Mouse (Mus musculus) lung, adult 2 months (tissue): ENCODE measurements around the gene Cacna1e. TPM values are rescaled to one million over a fixed set of nuclear protein-coding genes. Genes with fewer than 3 reads are reported as not detected.

Source experiments
- DNase-seq: peaks from one replicate; pipeline ENCODE4 v3.0.0; 2022
- H3K4me1 ChIP-seq: fragments of 200-500 bp; 2 replicates; pipeline ENCODE4 v1.6.1; 2011; ENCODE audit warnings: low read length; ENCODE audit not compliant: control insufficient read depth, insufficient read depth
- H3K4me3 ChIP-seq: fragments of 200-500 bp; replicated peaks from 2 replicates; pipeline ENCODE3; 2011; ENCODE audit warnings: low read depth, mild to moderate bottlenecking, control low read depth, low read length; ENCODE audit errors: extremely low read depth
- CTCF ChIP-seq: fragments of 200-500 bp; IDR thresholded peaks from 2 replicates; pipeline ENCODE4 v1.5.1; 2011; ENCODE audit warnings: mild to moderate bottlenecking, low read length, control low read depth; ENCODE audit not compliant: insufficient read depth
- POLR2A ChIP-seq: fragments of 200-500 bp; IDR thresholded peaks from 2 replicates; pipeline ENCODE4 v1.6.1; 2011; ENCODE audit warnings: low read depth, mild to moderate bottlenecking, control low read depth, low read length, borderline replicate concordance; ENCODE audit errors: extremely low read depth
- WGBS: fragments of 180-500 bp; shearing (Covaris S2); methylation state at CpG from one replicate; pipeline ENCODE4 v1.1.7; 2018; 5-methylcytosine and 5-hydroxymethylcytosine counted together
- polyA plus RNA-seq: library from polyadenylated mRNA; depleted of rRNA; stranded (reverse); fragments of >200 nt; gene quantifications from 2 replicates; pipeline ENCODE4 v1.2.3, GENCODE M21; 2012

Cacna1e gene
- polyA plus RNA-seq, 1 experiment = 0.41 TPM

DNA sequence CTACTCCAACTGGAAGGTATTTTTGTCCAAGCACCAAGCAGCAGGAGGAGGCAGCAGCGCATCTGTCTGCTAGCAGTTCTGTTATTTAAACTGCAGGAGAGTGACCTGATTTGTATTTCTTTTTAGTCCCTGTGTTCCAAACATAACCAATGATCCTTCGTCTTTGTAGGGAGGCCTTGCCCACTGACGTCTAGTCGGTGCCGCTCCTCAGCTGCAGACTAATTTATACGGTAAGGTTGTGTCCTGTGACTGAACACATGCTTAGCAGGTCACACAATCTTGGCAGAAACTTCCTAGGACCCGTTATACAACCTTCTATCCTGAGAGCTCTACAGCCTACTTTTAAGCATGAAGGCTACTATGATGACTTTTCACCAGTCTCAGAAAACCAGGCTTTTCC is 424.2 kb downstream of the Cacna1e start:
- DNase-seq = no peak
- WGBS = 84% methylated on average over 7 of the region's 7 CpGs
- no peak for TF ChIP-seq CTCF
- no peak for TF ChIP-seq POLR2A
- Histone ChIP-seq H3K4me1 (no peaks in the 10 kb centered on the region), H3K4me3 (no peak overlapping the region)

DNA sequence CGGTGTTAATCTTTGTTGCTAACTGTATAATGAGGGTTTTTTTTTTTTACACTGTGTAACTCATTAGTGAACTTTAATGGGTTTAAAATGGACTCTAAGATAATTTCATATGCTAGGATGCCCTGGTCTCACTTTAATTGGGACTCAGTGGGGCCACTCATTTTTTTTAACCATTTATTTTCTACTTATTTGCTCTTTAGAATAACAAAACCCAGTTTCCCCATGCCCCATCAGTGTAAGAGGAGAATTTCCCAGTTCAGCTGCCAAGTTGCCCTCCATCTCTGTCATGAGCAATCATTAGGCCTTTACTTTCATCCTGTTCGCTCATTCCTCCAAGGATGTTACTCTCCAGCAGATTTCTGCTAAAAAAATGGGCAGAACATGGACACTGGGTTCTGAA is 425.7 kb downstream of the Cacna1e start:
- DNase-seq = no peak
- H3K4me1 ChIP-seq = no peaks in the 10 kb centered on the region
- WGBS = 74% methylated on average over 2 of the region's 2 CpGs
- H3K4me3 ChIP-seq = no peak overlapping the region
- no peak for TF ChIP-seq POLR2A
- no peak for TF ChIP-seq CTCF

DNA sequence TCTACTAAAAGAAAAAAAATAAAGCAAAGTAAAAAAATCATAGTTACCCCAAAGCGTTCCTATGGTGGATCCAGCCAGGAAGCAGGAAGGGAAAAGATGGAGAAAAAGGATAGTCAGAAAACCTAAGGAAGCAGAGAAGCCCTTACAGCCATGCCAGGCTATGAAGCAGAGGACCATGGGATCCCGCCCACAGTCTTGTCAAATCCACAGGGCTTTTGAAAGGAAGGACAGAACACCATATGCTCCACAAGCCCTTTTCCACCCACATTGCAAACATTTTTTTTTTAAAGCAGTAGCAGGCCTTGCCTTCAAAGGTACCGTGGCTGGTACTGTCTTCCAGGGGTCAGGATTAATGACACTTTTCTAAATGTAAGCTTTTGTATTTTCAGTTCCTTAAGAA is 433.5 kb downstream of the Cacna1e start:
- TF ChIP-seq CTCF (no peak), POLR2A (no peak)
- no peak for DNase-seq
- Histone ChIP-seq H3K4me3 (no peak overlapping the region), H3K4me1 (no peaks in the 10 kb centered on the region)
- 74% methylated on average over 3 of the region's 3 CpGs for WGBS

- WGBS = 58% methylated on average over 3 of the region's 3 CpGs
- H3K4me1 ChIP-seq = no peaks in the 10 kb centered on the region
- TF ChIP-seq CTCF = no peak
- TF ChIP-seq POLR2A = no peak
- no peak for DNase-seq
- no peak overlapping the region for H3K4me3 ChIP-seq
Observed at GRCm38 (mm10) chr1:154446456-154446855, 437.8 kb downstream of the Cacna1e start.

GRCm38 (mm10) chr1:154433520-154433919 is 450.8 kb downstream of the Cacna1e start:
- WGBS = 58% methylated on average over 1 of the region's 1 CpGs
- H3K4me1 ChIP-seq = no peaks in the 10 kb centered on the region
- no peak for DNase-seq
- TF ChIP-seq CTCF (no peak), POLR2A (no peak)
- H3K4me3 ChIP-seq = no peak overlapping the region

DNA sequence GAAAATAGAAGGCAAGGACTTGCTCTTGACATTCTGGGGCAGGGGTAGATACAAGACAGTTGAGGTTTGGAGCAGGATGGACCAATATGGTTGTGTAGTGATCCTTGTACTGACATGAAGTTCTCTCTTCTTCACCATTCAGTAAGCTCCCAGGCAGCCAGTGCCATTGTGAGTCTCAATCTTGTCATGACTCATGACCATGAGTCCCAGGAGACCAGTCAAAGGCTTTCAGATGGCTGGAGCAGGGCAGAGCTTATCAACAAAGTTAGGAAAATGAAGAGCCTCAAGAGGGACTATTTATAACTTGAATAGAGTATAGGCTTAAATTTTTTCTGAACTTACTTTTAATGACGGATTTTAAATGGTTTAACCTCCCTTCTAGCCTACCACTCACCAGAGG is 451.2 kb downstream of the Cacna1e start:
- Histone ChIP-seq H3K4me1 (no peaks in the 10 kb centered on the region), H3K4me3 (no peak overlapping the region)
- no peak for DNase-seq
- TF ChIP-seq POLR2A = no peak
- no peak for TF ChIP-seq CTCF
- WGBS = 63% methylated on average over 1 of the region's 1 CpGs

- Histone ChIP-seq H3K4me3 (no peak overlapping the region), H3K4me1 (no peaks in the 10 kb centered on the region)
- TF ChIP-seq CTCF (no peak), POLR2A (no peak)
- WGBS = 80% methylated on average over 7 of the region's 7 CpGs
- DNase-seq = no peak
Observed at GRCm38 (mm10) chr1:154428276-154428675, 456.0 kb downstream of the Cacna1e start.

DNA sequence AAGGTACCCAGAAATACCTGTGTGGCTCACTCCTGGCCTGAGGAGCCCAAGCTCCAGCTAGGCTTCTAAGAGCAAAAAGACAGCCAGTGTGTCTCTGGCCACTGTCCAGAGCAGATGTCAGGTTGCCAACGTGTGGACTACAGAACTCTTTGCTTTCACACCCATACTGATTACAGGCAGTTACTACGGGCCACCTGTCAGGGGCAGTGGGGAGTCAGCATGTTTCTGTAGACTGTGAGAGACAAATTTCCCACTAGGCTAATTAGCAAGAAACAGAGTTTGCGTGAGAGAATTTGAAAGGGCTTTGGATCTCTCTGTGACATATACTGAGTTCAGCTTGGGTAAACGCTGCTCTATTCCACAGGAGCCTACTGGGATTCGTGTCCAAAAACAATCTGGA is 466.0 kb downstream of the Cacna1e start:
- no peak for DNase-seq
- no peak overlapping the region for H3K4me3 ChIP-seq
- WGBS = 59% methylated on average over 5 of the region's 5 CpGs
- TF ChIP-seq POLR2A (no peak), CTCF (no peak)
- H3K4me1 ChIP-seq = no peaks in the 10 kb centered on the region

- H3K4me3 ChIP-seq = no peak overlapping the region
- no peak for TF ChIP-seq POLR2A
- no peak for TF ChIP-seq CTCF
- no peak for DNase-seq
- no peaks in the 10 kb centered on the region for H3K4me1 ChIP-seq
- WGBS = 56% methylated on average over 20 of the region's 20 CpGs
Observed at GRCm38 (mm10) chr1:154416384-154417155, 467.7 kb downstream of the Cacna1e start.

DNA sequence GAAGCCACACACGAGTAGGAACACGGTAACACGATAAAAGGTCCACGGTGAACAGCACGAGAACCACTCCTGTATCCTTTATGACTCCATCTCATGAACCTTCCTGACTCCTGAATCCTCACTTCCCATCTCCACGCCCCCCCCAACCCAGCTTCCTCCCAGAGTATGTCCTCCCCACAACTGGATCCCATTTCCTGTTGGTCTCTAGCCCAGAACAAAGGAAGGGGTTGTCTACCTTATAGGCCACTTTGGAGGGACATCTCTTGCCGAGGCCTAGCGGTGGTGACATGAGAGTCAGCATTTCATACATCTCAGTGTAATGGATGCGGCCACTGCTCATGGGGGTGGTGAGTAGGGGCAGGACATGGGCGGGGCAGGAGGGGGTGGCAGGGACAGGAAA is 468.5 kb downstream of the Cacna1e start:
- no peaks in the 10 kb centered on the region for H3K4me1 ChIP-seq
- 66% methylated on average over 10 of the region's 10 CpGs for WGBS
- TF ChIP-seq CTCF = no peak
- TF ChIP-seq POLR2A = no peak
- no peak for DNase-seq
- H3K4me3 ChIP-seq = no peak overlapping the region
